Mouse (Mus musculus) urinary bladder, postnatal 36 days (tissue): ENCODE measurements at regions not wholly inside any gene's neighbourhood (a gene's known extent, or its start where the extent isn't known, plus 50 kb on each side); places are given as distances from the start of the nearest gene placed in this dataset.
A peak's percentile ranks its signal among the peaks of the same experiment; 100 is the strongest.

ENCODE experiments used
- DNase-seq, 2 experiments: peaks; one replicate each; pipeline ENCODE4 v3.0.0; 2022; ENCODE audit warnings: low spot score in 2 of 2, mixed read lengths in 1 of 2

DNA sequence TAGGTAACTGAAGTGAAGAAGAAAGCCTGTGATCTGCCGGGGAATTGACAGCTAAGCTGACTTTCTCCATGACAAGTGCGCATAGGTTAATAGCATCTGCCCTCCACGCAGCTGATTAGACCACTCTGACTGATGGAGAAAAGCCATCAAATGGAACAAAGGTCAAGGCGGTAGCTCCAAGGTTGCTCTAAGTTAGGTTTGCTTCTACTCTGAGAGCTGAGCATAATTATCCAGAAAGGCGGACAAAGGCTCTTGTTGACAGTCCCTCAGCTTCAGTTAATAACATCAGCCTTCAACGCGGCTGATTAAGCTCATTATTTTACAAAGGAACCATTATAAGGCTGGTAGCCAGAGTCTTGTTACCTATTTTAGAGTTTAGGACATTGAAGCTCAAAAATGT, 54.0 kb upstream of the Enpep start:
- DNase-seq = no peak

DNA sequence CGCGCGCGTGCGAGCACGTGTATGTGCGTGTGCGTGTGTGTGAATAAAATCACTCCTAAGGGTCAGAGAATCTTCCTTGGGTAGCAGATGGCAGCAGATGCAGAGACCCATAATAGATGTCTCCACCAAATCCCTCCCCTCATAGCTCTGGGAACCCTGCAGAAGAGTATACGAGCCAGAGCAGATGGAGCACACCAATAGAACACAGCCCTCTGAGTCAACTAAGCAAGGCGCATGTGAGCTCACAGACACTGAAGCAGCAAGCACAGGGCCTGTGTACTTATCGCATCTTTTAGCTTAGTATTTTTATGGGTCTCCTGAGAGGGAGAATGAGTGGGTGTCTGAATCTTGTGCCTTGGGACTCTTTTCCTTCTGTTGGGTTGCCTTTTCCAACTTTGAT, 58.0 kb upstream of the Enpep start:
- no peak for DNase-seq

- no peak for DNase-seq
Measured at GRCm38 (mm10) chr3:129391888-129392813, 59.6 kb upstream of the Enpep start.

- DNase-seq = no peak
Measured at GRCm38 (mm10) chr3:129392814-129393804, 60.6 kb upstream of the Enpep start.

GRCm38 (mm10) chr3:129397481-129397880, 65.0 kb upstream of the Enpep start:
- no peak for DNase-seq

- DNase-seq = no peak
Measured at GRCm38 (mm10) chr3:129400092-129400924, 67.8 kb upstream of the Enpep start.

DNA sequence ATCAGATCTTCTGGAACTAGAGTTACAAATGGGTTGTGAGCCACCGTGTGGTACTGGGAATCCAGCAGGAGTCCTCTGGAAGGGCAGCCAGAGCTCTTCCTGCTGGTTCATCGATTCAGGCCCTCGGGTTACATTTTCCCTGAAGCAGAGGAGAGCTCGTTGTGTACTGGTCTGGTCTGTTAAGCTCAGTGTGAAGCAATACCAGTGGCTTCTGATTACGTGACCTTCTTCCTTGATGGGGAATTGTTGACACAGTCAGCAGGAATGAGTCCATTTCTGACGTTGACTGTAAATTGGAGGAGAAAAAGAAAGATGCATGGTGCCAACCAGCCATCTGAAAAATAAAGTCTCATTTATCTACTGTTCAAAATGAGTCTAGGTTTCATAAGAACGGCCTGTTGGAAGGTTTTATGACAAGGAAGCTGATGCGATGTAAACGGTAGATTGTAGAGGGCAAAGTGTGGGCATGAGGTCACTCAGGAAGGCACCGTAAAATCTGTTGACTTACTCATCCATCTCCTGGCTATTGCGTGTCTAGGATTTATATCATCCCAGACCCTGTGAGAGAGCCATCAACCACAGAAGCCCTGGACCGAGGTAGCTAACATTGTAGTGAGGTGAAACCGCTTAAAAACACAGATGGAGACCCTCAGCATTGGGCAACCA, 79.0 kb upstream of the Enpep start:
- no peak for DNase-seq

DNA sequence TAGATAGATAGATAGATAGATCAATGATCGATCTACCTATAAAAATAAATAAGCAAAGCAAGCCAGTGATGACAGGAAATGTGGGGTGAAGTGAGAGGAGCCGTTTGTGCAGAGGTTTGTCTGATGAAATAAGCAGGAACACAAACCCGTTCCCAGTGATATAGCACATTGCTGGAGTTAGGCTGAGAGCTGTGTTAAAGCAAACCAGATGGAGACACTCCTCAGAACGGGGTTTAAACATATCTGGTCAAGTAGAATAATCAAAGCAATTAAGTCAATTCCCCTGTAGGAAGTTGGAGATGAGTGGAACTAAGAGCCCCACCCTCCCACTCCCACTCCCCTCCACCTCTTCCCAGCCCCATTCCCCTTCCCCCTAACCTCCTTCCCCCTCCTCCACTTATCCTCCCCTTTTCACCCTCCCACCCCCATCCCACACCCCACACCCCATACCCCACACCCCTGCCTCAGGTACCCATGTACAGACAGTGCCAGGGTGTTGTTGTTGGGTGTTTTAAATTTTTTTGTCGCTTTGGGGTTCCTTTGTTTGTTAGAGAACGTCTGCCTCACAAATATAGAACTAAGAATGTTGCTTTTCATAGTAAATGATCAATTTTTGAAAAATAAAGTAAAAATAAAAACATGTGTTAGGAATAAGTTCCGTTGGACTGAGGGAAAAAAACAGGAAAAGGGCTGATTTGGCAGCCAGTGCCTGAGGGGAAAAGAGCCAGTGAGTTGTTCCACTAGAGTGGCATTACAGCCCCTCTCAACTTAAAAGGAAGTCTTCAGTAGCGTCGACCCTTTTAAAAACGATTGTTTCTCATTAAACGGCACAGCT, 79.8 kb upstream of the Enpep start:
- no peak for DNase-seq

GRCm38 (mm10) chr3:129412961-129413246, 80.4 kb upstream of the Enpep start:
- DNase-seq = no peak

DNA sequence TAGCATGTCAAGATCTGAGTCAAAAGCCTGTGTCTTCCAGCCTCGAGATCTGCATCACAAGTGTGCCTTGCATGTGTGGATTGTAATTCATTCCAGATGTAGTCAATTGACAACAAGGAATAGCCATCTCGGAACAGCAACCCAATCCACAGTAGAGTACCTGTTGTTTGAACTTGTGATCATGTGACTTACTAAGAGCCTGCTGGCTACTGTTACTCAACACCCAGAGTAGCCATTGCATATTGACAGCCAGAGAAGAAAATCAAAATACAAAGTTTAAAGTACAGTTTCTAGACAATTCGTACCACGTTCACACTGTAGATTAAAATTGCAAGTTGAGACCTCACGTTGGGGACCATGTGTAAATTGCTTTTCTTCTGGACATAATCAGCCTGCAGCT, 83.1 kb upstream of the Enpep start:
- DNase-seq = no peak

DNA sequence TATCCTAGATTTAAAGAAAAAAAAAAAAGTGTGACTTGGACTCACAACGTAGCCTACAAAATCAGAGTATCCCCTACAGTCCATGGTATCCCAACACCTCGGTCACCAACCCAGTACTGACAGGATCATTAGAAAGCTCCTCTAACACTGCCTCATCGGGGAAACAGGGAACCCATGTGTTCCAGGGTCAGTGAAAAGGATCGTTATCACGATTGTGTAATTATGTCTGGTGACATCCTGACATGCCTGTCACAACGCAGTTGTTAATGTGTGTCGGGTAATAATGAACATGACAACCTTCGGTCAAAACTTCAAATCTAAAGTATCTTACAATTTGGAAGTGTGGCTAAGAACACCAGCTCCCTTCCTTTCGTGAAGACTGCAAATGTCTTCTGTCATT, 83.8 kb upstream of the Enpep start:
- DNase-seq = no peak

- peak in 1 of 2 experiments; percentile 27 for DNase-seq
Measured at GRCm38 (mm10) chr3:129421620-129422239, 89.2 kb upstream of the Enpep start.

DNA sequence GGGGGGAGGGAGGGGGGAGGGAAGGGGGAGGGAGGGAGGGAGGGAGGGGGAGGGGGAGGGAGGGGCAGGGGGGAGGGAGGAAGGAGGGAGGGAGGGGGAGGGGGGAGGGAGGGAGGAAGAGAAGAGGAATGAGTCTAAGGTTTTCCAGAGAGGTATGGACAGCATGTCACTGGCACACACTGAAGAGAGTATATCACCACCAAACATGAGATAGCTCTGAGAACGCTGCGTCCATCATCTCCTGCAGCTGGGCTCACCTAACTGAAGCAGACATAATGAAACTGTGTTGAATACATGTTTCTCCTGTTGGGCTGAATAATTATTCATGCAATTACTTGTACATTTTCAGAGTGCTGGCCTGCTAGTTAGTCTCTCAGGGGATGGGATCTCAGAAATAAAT, 96.2 kb upstream of the Enpep start:
- no peak for DNase-seq

DNA sequence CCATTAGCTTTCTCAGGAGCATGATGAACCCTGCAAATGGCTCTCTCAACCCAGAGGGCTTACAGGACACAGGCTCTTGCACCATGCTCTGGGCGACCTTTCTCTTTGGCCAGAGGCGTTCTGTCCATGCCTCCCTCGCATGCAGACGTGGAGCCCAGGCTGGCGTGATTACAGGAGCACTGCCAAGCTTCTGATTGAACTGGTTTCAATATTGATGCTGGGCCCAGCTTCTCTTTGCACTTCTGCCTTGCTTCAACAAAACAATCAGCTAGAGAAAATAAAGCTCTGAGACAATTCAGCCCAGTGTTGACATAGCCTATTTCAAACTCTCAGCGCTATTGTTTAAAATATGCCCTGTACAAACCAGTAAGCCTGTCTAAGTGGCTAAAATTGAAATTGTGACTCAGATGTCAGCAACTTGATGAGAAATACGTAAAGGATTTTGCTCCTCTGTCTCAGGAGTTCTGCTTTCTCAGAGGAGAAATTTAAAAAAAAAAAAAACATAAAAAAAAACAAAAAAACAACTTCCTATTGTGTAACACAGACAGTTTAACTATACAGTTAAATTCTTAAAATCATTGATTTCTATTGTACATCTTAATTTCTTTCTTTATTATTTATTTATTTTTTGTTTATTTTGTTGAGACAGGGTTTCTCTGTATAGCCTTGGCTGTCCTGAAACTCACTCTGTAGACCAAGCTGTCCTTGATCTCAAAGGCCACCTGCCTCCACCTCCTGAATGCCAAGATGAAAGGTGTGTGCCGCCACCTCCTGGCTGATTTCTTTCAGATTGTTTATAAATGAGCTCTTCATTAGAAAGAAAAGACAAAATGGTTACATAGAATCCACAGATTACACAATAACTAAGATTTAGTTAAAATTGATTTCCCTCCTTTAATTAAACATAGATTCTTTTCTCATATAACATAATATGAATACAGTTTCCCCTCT, 96.9 kb upstream of the Enpep start:
- peak in 1 of 2 experiments; percentile 53 for DNase-seq

- DNase-seq = no peak
Measured at GRCm38 (mm10) chr3:129434056-129434455, 98.1 kb upstream of the Elovl6 start.

DNA sequence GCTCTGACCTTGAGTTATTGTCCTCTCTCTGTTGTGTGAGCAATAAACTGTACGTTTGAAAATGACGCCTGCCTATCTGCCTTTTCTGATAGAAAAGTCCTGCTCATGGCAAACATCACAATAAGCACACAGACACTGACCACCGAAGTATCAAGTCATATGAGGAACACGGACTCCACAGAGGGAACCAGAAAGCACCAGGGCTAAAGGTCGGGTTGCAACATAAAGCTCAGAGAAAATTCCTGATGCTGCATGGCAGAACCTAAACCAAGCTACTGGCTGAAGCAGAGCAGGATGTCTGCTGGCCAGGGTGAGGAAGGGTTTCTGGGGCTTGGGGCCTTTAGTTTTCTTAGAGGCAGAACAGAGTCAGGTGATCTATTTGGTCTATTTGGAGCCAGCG, 94.5 kb upstream of the Elovl6 start:
- DNase-seq = no peak

DNA sequence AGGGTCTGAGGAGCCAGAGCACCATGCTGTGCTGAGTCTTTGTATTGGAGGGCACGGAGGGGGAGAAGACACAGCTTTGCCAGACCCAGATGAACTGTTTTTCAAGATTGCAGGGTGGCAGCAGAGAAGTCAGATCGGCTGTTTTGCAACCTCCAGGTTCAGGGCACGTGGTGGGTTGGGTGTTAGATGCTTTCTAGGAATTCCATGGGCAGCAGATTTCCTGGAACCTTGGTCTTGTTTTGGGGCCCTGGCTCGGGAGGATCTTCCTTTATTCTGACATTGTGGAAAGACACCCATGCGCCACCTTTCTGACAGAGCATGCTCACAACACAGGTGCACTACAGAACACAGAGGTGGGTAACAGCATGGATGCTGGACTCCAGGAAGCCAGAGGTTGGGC, 89.4 kb upstream of the Elovl6 start:
- DNase-seq = no peak

- DNase-seq = no peak
Measured at GRCm38 (mm10) chr3:129444221-129444620, 87.9 kb upstream of the Elovl6 start.

DNA sequence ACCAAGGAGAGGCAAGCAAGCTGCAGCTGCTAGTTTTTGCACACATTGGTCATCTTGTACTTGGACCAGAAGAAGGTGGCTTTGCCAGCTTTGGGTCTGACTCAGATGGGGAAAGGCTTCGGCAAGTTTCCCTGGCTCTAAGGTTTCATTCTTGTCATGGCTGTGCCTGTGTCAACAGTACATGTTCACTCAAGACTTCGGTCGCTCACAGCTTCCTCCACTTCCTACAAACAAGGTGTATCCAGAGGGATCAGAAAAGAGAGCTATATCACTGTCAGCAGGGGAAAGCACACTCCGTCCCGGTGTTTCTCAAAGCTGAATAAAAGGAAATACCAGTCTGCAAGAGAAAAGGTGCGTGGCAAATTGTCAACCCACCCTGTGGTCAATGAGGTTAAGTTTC, 86.2 kb upstream of the Elovl6 start:
- DNase-seq = peak; percentile 37 to 43
